Mouse (Mus musculus) heart, adult 2 months (tissue): Measurements from ENCODE around the gene Clspn. TPM values are rescaled to one million over a fixed set of nuclear protein-coding genes. Genes with fewer than 3 reads are reported as not detected.

Experiments
- DNase-seq, 2 experiments: peaks; one replicate each; pipeline ENCODE4 v3.0.0; 2021
- H3K27ac ChIP-seq: fragments of 200-600 bp; 2 replicates; pipeline ENCODE4 v1.8.1; 2022
- H3K27me3 ChIP-seq: fragments of 200-500 bp; 2 replicates; pipeline ENCODE4 v1.6.1; 2012; ENCODE audit warnings: mild to moderate bottlenecking, low read length, inconsistent platforms, mixed read lengths; ENCODE audit not compliant: control insufficient read depth, insufficient read depth
- H3K36me3 ChIP-seq: fragments of 200-500 bp; 2 replicates; pipeline ENCODE4 v1.6.1; 2012; ENCODE audit warnings: low read length, inconsistent platforms; ENCODE audit not compliant: control insufficient read depth, insufficient read depth
- H3K4me1 ChIP-seq: fragments of 200-500 bp; 2 replicates; pipeline ENCODE4 v1.6.1; 2011; ENCODE audit warnings: low read length; ENCODE audit not compliant: control insufficient read depth, insufficient read depth
- H3K4me3 ChIP-seq: fragments of 200-600 bp; 2 replicates; pipeline ENCODE4 v1.8.1; 2022
- H3K79me2 ChIP-seq: fragments of 200-500 bp; replicated peaks from 2 replicates; pipeline ENCODE4 v1.6.1; 2012; ENCODE audit warnings: mild to moderate bottlenecking, inconsistent platforms, low read length, moderate library complexity, mixed read lengths; ENCODE audit not compliant: control insufficient read depth, insufficient read depth
- H3K9ac ChIP-seq: fragments of 200-500 bp; 2 replicates; pipeline ENCODE4 v1.6.1; 2012; ENCODE audit warnings: low read depth, mild to moderate bottlenecking, control low read depth, inconsistent platforms, low read length, mixed read lengths
- CTCF ChIP-seq: fragments of 200-600 bp; IDR thresholded peaks from 2 replicates; pipeline ENCODE4 v1.8.1; 2022; ENCODE audit warnings: antibody characterized with exemption, mild to moderate bottlenecking, moderate library complexity
- EP300 ChIP-seq: fragments of 200-500 bp; IDR thresholded peaks from 2 replicates; pipeline ENCODE4 v1.6.1; 2011; ENCODE audit warnings: low read depth, low read length, control low read depth; ENCODE audit not compliant: insufficient read depth
- POLR2A ChIP-seq: fragments of 200-500 bp; IDR thresholded peaks from 2 replicates; pipeline ENCODE4 v1.6.1; 2011; ENCODE audit warnings: mild to moderate bottlenecking, low read depth, low read length, control low read depth; ENCODE audit not compliant: insufficient read depth
- WGBS: fragments of 180-500 bp; shearing (Covaris S2); methylation state at CpG from one replicate; pipeline ENCODE4 v1.1.7; 2018; 5-methylcytosine and 5-hydroxymethylcytosine counted together
- intact Hi-C: fragments of 180-260 bp; cut with DNase I; formaldehyde crosslinking; loops from one replicate; pipeline ENCODE4 v1.15.1; 2025
- microRNA-seq, 2 experiments: library from miRNA; unstranded; fragments of <30 nt; microRNA quantifications; one replicate each; pipeline ENCODE4 v1.2.0; 2021
- polyA plus RNA-seq: library from polyadenylated mRNA; depleted of rRNA; stranded (reverse); fragments of >200 nt; gene quantifications from 2 replicates; pipeline ENCODE4 v1.2.3, GENCODE M21; 2012; rRNA removed
- total RNA-seq, 2 experiments: library from RNA; stranded (reverse); gene quantifications; 2 replicates each; pipeline ENCODE4 v1.2.3; 2021

The Clspn gene
- total and polyA plus RNA-seq, 3 experiments: 0.14 to 0.37 TPM; not detected in 1

DNA sequence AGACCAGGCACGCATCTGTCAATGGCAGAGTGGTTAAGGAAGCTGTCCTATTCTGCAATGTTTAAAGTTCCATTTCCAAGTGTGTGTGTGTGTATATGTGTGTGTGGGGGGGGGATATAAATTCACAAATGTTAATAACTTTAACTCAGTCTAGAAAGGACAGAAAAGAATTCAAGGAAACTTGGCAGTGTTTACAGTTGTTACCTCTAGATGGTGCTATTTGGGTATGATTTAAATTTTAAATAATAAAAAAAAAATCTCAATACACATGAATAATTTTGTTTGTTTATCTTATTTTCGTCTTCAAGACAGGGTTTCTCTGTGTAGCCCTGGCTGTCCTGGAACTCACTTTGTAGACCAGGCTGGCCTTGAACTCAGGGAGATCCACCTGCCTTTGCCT lies 75.2 kb downstream of the Clspn start:
- H3K36me3 ChIP-seq: no peaks in the 10 kb centered on the region
- H3K79me2 ChIP-seq: no peaks in the 10 kb centered on the region
- H3K9ac ChIP-seq: no peak overlapping the region
- intact Hi-C loops: loop anchor here (2.0 kb wide), 1 partner anchor 109 kb away; no protein-coding TSS in a partner anchor
- no peak for DNase-seq
- TF ChIP-seq EP300 (no peak), CTCF (peak; percentile 63)
- no peaks in the 10 kb centered on the region for H3K4me1 ChIP-seq
- no peak overlapping the region for H3K4me3 ChIP-seq
- 44% methylated on average over 2 of the region's 2 CpGs for WGBS
- H3K27me3 ChIP-seq: no peaks in the 10 kb centered on the region
- no peak overlapping the region for H3K27ac ChIP-seq

DNA sequence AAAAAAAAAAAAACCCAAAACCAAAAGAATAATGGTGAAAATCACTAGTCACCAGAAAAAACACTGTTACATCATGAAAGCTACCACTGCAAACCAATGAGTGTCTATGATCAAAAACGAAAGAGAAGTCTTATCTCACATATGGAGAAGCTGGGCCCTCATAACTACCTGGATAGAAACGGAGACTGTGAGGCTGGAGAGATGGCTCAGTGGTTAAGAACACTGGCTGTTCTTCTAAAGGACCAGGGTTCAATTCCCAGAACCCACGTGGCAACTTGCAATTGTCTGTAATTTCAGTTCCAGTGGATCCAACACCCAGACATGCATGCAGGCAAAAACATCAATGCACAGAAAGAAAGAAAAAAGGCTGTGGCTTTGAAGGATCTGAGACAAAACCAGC lies 75.9 kb downstream of the Clspn start:
- DNase-seq: no peak
- intact Hi-C loops: loop anchor here (2.0 kb wide), 1 partner anchor 108 kb away; no protein-coding TSS in a partner anchor
- H3K9ac ChIP-seq: no peak overlapping the region
- WGBS: 62% methylated on average over 3 of the region's 3 CpGs
- H3K27me3 ChIP-seq: no peaks in the 10 kb centered on the region
- no peaks in the 10 kb centered on the region for H3K4me1 ChIP-seq
- TF ChIP-seq CTCF (no peak), POLR2A (no peak), EP300 (no peak)
- H3K79me2 ChIP-seq: no peaks in the 10 kb centered on the region
- no peak overlapping the region for H3K4me3 ChIP-seq
- no peaks in the 10 kb centered on the region for H3K36me3 ChIP-seq
- H3K27ac ChIP-seq: no peak overlapping the region

DNA sequence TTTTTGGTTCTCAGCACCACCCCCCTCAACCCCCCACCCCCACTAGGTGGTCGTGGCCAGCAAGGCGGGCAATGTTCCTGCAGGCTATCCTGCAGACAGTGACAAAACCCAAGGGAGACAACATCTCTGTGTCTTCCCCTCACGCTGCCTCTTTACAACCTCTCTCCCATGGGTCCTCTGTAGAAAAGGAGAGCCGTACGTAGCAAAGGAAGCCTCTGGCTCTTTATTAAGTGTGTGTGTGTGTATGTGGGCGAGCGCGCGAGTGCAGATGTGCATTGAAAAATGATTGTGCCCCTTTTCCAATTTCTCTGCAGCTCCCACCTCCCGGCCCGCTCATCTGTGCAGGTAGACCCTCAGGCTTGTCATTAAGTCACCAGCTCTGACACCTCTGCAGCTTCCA lies 79.6 kb downstream of the Clspn start:
- 25% methylated on average over 11 of the region's 11 CpGs for WGBS
- Histone ChIP-seq H3K27me3 (no peaks in the 10 kb centered on the region), H3K27ac (no peak overlapping the region), H3K4me3 (no peak overlapping the region), H3K9ac (no peak overlapping the region), H3K4me1 (no peaks in the 10 kb centered on the region), H3K36me3 (no peaks in the 10 kb centered on the region), H3K79me2 (no peaks in the 10 kb centered on the region)
- intact Hi-C loops: no loop called here
- TF ChIP-seq EP300 (no peak), CTCF (no peak), POLR2A (no peak)
- no peak for DNase-seq

DNA sequence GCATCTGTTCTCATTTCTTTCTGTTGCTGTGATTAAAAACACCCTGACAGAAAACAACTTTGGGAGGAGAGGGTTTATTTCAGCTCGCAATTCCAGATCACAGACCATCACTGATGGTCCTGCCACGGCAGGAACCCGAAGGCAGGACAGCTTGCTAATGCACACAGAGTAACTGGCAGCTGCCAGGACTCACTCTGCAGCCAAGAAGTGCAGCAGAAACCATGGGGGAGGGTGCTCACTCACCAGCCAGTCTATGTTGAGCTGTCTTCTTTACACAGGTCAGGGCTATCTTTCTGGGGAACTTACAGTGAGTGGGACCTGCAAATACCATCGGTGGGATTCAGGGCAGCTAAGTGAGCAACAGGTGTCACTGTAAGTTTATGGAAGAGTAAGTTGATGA lies 80.7 kb downstream of the Clspn start:
- Histone ChIP-seq H3K4me3 (no peak overlapping the region), H3K36me3 (no peaks in the 10 kb centered on the region), H3K9ac (no peak overlapping the region), H3K27me3 (no peaks in the 10 kb centered on the region), H3K27ac (no peak overlapping the region), H3K4me1 (no peaks in the 10 kb centered on the region), H3K79me2 (no peaks in the 10 kb centered on the region)
- no peak for DNase-seq
- intact Hi-C loops: no loop called here
- TF ChIP-seq EP300 (no peak), POLR2A (no peak), CTCF (no peak)
- 63% methylated on average over 4 of the region's 4 CpGs for WGBS

DNA sequence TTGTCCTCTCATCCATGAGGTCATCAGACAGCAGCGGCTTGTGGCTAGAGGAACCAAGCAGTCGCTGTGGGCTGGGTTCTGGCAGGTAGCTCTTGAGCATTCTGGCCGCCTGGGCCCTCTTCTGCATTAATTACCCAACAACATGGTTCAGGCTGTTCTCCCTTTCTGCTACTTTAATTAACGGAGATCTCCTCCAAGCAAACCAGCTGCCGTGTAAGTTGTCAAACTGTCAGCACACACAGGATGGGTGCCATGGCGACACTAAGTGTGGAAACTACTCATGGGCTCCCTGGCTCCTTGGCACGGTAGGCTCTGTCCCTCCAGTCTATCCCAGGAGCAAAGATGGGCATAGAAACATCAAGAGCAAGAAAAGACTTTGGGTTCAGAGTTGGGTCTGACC lies 82.6 kb downstream of the Clspn start:
- 48% methylated on average over 7 of the region's 7 CpGs for WGBS
- TF ChIP-seq EP300 (no peak), POLR2A (no peak)
- Histone ChIP-seq H3K4me1 (no peaks in the 10 kb centered on the region), H3K4me3 (no peak overlapping the region), H3K27me3 (no peaks in the 10 kb centered on the region), H3K9ac (no peak overlapping the region), H3K27ac (no peak overlapping the region), H3K36me3 (no peaks in the 10 kb centered on the region), H3K79me2 (no peaks in the 10 kb centered on the region)
- DNase-seq: no peak
- intact Hi-C loops: no loop called here

DNA sequence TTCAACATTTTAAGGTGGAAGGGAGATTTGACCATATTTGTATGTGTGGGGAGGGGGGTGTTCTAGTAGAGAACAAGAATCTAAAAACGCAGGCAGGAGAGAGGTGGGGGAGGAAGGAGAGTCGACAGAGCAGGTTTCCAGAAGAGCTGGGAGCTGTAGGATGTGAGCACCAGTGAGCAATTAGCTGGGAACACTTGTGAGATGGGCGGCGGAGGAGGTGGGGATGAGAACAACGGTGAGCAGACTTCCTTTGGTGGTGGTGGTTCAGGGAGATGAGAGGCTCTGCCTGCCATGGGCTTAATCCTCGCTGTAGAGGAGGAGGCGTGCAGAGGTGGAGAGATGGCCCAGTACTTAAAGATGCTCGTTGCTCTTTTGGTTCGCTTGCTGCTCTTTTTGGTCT lies 85.2 kb downstream of the Clspn start:
- Histone ChIP-seq H3K27me3 (no peaks in the 10 kb centered on the region), H3K27ac (no peak overlapping the region), H3K36me3 (no peaks in the 10 kb centered on the region), H3K9ac (no peak overlapping the region), H3K79me2 (no peaks in the 10 kb centered on the region), H3K4me3 (no peak overlapping the region), H3K4me1 (no peaks in the 10 kb centered on the region)
- intact Hi-C loops: no loop called here
- 41% methylated on average over 9 of the region's 9 CpGs for WGBS
- no peak for TF ChIP-seq POLR2A
- no peak for TF ChIP-seq CTCF
- no peak for TF ChIP-seq EP300
- no peak for DNase-seq

Small RNA genes within 50 kb of the gene (microRNA-seq; reads per million reads assigned to microRNA genes)
- 0 to 0.39 reads per million in 2 experiments for gene Mir7119

Other genes with a start within 250 kb of the Clspn start
- 10 to 100 TPM; 12.9 to 13.0 TPM for gene Adprhl2, start 235.2 kb upstream of the Clspn start, total RNA-seq
- gene Adprhl2, start 235.2 kb upstream of the Clspn start, polyA plus RNA-seq: 14.7 and 16.0 TPM in 2 replicates
- under 1 TPM; 0.37 to 0.39 TPM for gene Tekt2, start 231.2 kb upstream of the Clspn start, total RNA-seq
- gene Tekt2, start 231.2 kb upstream of the Clspn start, polyA plus RNA-seq: 1.5 and 1.9 TPM in 2 replicates
- gene Ago3, start 127.4 kb upstream of the Clspn start, total RNA-seq: 10 to 100 TPM; 11.0 to 12.6 TPM
- 6.4 and 7.1 TPM in 2 replicates for gene Ago3, start 127.4 kb upstream of the Clspn start, polyA plus RNA-seq
- gene Ago1, start 88.4 kb upstream of the Clspn start, total RNA-seq: 10 to 100 TPM; 11.5 to 12.3 TPM
- gene Ago1, start 88.4 kb upstream of the Clspn start, polyA plus RNA-seq: 7.5 and 12.1 TPM in 2 replicates
- 10 to 100 TPM in 1 of 2 experiments, 1 to 10 TPM in 1; 9.6 to 11.7 TPM for gene Ago4, start 23.5 kb upstream of the Clspn start, total RNA-seq
- 2.2 and 4.2 TPM in 2 replicates for gene Ago4, start 23.5 kb upstream of the Clspn start, polyA plus RNA-seq
- gene 5730409E04Rik, start 52.9 kb downstream of the Clspn start, total RNA-seq: 10 to 100 TPM; 11.9 to 12.6 TPM
- gene 5730409E04Rik, start 52.9 kb downstream of the Clspn start, polyA plus RNA-seq: 10.6 and 16.8 TPM in 2 replicates
- 100 to 1,000 TPM; 108 to 129 TPM for gene Psmb2, start 120.7 kb downstream of the Clspn start, total RNA-seq
- 215 and 253 TPM in 2 replicates for gene Psmb2, start 120.7 kb downstream of the Clspn start, polyA plus RNA-seq
- not detected for gene Tfap2e, start 179.3 kb downstream of the Clspn start, total RNA-seq
- gene Tfap2e, start 179.3 kb downstream of the Clspn start, polyA plus RNA-seq: 0.12 TPM in 1 of 2 replicates, not detected in the other
- gene Ncdn, start 196.5 kb downstream of the Clspn start, total RNA-seq: 10 to 100 TPM; 15.2 to 16.5 TPM
- 19.5 and 20.1 TPM in 2 replicates for gene Ncdn, start 196.5 kb downstream of the Clspn start, polyA plus RNA-seq
- 10 to 100 TPM; 26.7 to 35.5 TPM for gene AU040320, start 196.6 kb downstream of the Clspn start, total RNA-seq
- 27.6 and 28.8 TPM in 2 replicates for gene AU040320, start 196.6 kb downstream of the Clspn start, polyA plus RNA-seq